Mouse (Mus musculus) left cerebral cortex, adult 8-10 months (tissue): ENCODE results near the gene Car8. TPM values are rescaled to one million over a fixed set of nuclear protein-coding genes. Genes with fewer than 3 reads are reported as not detected.
"Not testable (repeated sequence)": the region's sequence is repeated elsewhere in the genome, so short reads cannot be mapped to it uniquely, and the experiment has no call there.

ENCODE experiments used
- DNase-seq, 2 experiments: peaks; one replicate each; pipeline ENCODE4 v3.0.0; 2022; ENCODE audit warnings: low spot score in 2 of 2
- total RNA-seq, 4 experiments: library from RNA; stranded (reverse); gene quantifications; 2 replicates each; pipeline ENCODE4 v1.2.4; 2022

The Car8 gene
- total RNA-seq, 4 experiments from 2014 or later: 5.6 to 7.0 (median 6.1) TPM

GRCm38 (mm10) chr4:8205089-8205649 is 33.7 kb downstream of the Car8 start:
- no peak for DNase-seq

- DNase-seq: no peak
Measured at GRCm38 (mm10) chr4:8203367-8203766, 35.5 kb downstream of the Car8 start.

GRCm38 (mm10) chr4:8201631-8202030 is 37.2 kb downstream of the Car8 start:
- no peak for DNase-seq

GRCm38 (mm10) chr4:8200081-8200480 is 38.8 kb downstream of the Car8 start:
- DNase-seq: no peak

- no peak for DNase-seq
Measured at GRCm38 (mm10) chr4:8198033-8198432, 40.8 kb downstream of the Car8 start.

- no peak for DNase-seq
Measured at GRCm38 (mm10) chr4:8190441-8190840, 48.4 kb downstream of the Car8 start.

GRCm38 (mm10) chr4:8186921-8187687 is 51.7 kb downstream of the Car8 start:
- DNase-seq: no peak

GRCm38 (mm10) chr4:8180576-8180975 is 58.3 kb downstream of the Car8 start:
- no peak for DNase-seq

- no peak for DNase-seq
Measured at GRCm38 (mm10) chr4:8154589-8155198, 84.1 kb downstream of the Car8 start.

GRCm38 (mm10) chr4:8153926-8154325 is 84.9 kb downstream of the Car8 start:
- not testable (repeated sequence) for DNase-seq

- DNase-seq: no peak
Measured at GRCm38 (mm10) chr4:8137403-8137802, 101.4 kb downstream of the Car8 start.

GRCm38 (mm10) chr4:8132024-8132423 is 106.8 kb downstream of the Car8 start:
- no peak for DNase-seq

- DNase-seq: no peak
Measured at GRCm38 (mm10) chr4:8113558-8113957, 125.3 kb downstream of the Car8 start.

GRCm38 (mm10) chr4:8111891-8112290 is 127.0 kb downstream of the Car8 start:
- DNase-seq: no peak

- no peak for DNase-seq
Measured at GRCm38 (mm10) chr4:8109906-8110567, 128.8 kb downstream of the Car8 start.

- no peak for DNase-seq
Measured at GRCm38 (mm10) chr4:8101466-8101865, 137.4 kb downstream of the Car8 start.

GRCm38 (mm10) chr4:8098084-8098483 is 140.8 kb downstream of the Car8 start:
- no peak for DNase-seq

GRCm38 (mm10) chr4:8097683-8098082 is 141.2 kb downstream of the Car8 start:
- DNase-seq: no peak

GRCm38 (mm10) chr4:8093566-8093965 is 145.3 kb downstream of the Car8 start:
- not testable (repeated sequence) for DNase-seq
